Mouse (Mus musculus) left cerebral cortex, adult 2 months (tissue): ENCODE results near the gene Grk6. TPM values are rescaled to one million over a fixed set of nuclear protein-coding genes. Genes with fewer than 3 reads are reported as not detected.
A peak's percentile ranks its signal among the peaks of the same experiment; 100 is the strongest.

Source experiments
- DNase-seq, 2 experiments: peaks; one replicate each; pipeline ENCODE4 v3.0.0; 2021 to 2022; ENCODE audit warnings: low spot score in 2 of 2, mixed read lengths in 1 of 2; ENCODE audit errors: extremely low spot score in 1 of 2
- H3K27ac ChIP-seq: fragments of 200-600 bp; 2 replicates; pipeline ENCODE4 v1.8.1; 2022
- H3K4me3 ChIP-seq: fragments of 200-600 bp; 2 replicates; pipeline ENCODE4 v1.8.1; 2022
- CTCF ChIP-seq: fragments of 200-600 bp; IDR thresholded peaks from 2 replicates; pipeline ENCODE4 v1.8.1; 2022; ENCODE audit warnings: antibody characterized with exemption, mild to moderate bottlenecking, moderate library complexity
- intact Hi-C: fragments of 180-260 bp; cut with DNase I; formaldehyde crosslinking; loops from one replicate; pipeline ENCODE4 v1.15.1; 2025
- total RNA-seq, 2 experiments: library from RNA; stranded (reverse); gene quantifications; 2 replicates each; pipeline ENCODE4 v1.2.3; 2021

Grk6 gene
- total RNA-seq, 2 experiments from 2014 or later: 61.2 to 66.2 TPM

GRCm38 (mm10) chr13:55470372-55470771 lies 25.5 kb downstream of the Grk6 start:
- Histone ChIP-seq H3K27ac (peak overlapping the region; percentile 88), H3K4me3 (no peak overlapping the region)
- no peak for TF ChIP-seq CTCF
- DNase-seq: peak in 1 of 2 experiments; percentile 50
- intact Hi-C loops: loop anchor here (5.0 kb wide), 1 partner anchor 143 kb away; the partner anchor contains the start of gene Mxd3

- Histone ChIP-seq H3K27ac (peak overlapping the region; percentile 88), H3K4me3 (peak overlapping the region; percentile 66)
- intact Hi-C loops: loop anchor here (1.0 to 5.0 kb wide), 3 partner anchors 53 to 144 kb away; partner anchors contain the start of gene Mxd3
- peak; percentile 82 to 85 for DNase-seq
- TF ChIP-seq CTCF: peak; percentile 84
Observed at GRCm38 (mm10) chr13:55471156-55471818, 26.4 kb downstream of the Grk6 start.

- H3K27ac ChIP-seq: peak overlapping the region; percentile 88
- intact Hi-C loops: loop anchor here (1.0 to 5.0 kb wide), 3 partner anchors 53 to 144 kb away; partner anchors contain the start of gene Mxd3
- no peak for DNase-seq
- peak overlapping the region; percentile 66 for H3K4me3 ChIP-seq
- no peak for TF ChIP-seq CTCF
Observed at GRCm38 (mm10) chr13:55471819-55472131, 26.9 kb downstream of the Grk6 start.

- intact Hi-C loops: loop anchor here (5.0 kb wide), 1 partner anchor 145 kb away; the partner anchor contains the start of gene Mxd3
- peak overlapping the region; percentile 88 for H3K27ac ChIP-seq
- no peak for TF ChIP-seq CTCF
- peak overlapping the region; percentile 66 for H3K4me3 ChIP-seq
- DNase-seq: peak; percentile 81 to 83
Observed at GRCm38 (mm10) chr13:55472132-55473022, 27.5 kb downstream of the Grk6 start.

GRCm38 (mm10) chr13:55473076-55473831 lies 28.4 kb downstream of the Grk6 start:
- H3K27ac ChIP-seq: peak overlapping the region; percentile 88
- TF ChIP-seq CTCF: peak; percentile 15
- DNase-seq: no peak
- intact Hi-C loops: loop anchor here (5.0 kb wide), 1 partner anchor 146 kb away; the partner anchor contains the start of gene Mxd3
- H3K4me3 ChIP-seq: peak overlapping the region; percentile 66

- DNase-seq: no peak
- intact Hi-C loops: loop anchor here (5.0 kb wide), 1 partner anchor 147 kb away; the partner anchor contains the start of gene Mxd3
- no peak for TF ChIP-seq CTCF
- Histone ChIP-seq H3K27ac (no peak overlapping the region; the same call in 1 of the 2 replicates), H3K4me3 (no peak overlapping the region)
Observed at GRCm38 (mm10) chr13:55473961-55474360, 29.1 kb downstream of the Grk6 start.

- peak in 1 of 2 experiments; percentile 69 for DNase-seq
- peak overlapping the region; percentile 56 for H3K27ac ChIP-seq
- intact Hi-C loops: loop anchor here (5.0 kb wide), 1 partner anchor 147 kb away; the partner anchor contains the start of gene Mxd3
- no peak for TF ChIP-seq CTCF
- H3K4me3 ChIP-seq: no peak overlapping the region
Observed at GRCm38 (mm10) chr13:55474621-55475069, 29.8 kb downstream of the Grk6 start.

- intact Hi-C loops: no loop called here
- H3K27ac ChIP-seq: no peak overlapping the region; the same call in 1 of the 2 replicates
- TF ChIP-seq CTCF: no peak
- no peak for DNase-seq
- no peak overlapping the region for H3K4me3 ChIP-seq
Observed at GRCm38 (mm10) chr13:55475750-55476149, 30.9 kb downstream of the Grk6 start.

GRCm38 (mm10) chr13:55476256-55476655 lies 31.4 kb downstream of the Grk6 start:
- peak in 1 of 2 experiments; percentile 13 for DNase-seq
- Histone ChIP-seq H3K27ac (no peak overlapping the region), H3K4me3 (no peak overlapping the region)
- intact Hi-C loops: no loop called here
- TF ChIP-seq CTCF: no peak

GRCm38 (mm10) chr13:55477492-55477891 lies 32.6 kb downstream of the Grk6 start:
- Histone ChIP-seq H3K4me3 (no peak overlapping the region), H3K27ac (peak overlapping the region; percentile 0; the same call in 1 of the 2 replicates)
- intact Hi-C loops: no loop called here
- DNase-seq: no peak
- TF ChIP-seq CTCF: no peak

GRCm38 (mm10) chr13:55478036-55478435 lies 33.2 kb downstream of the Grk6 start:
- no peak overlapping the region for H3K4me3 ChIP-seq
- intact Hi-C loops: loop anchor here (1.0 kb wide), 1 partner anchor 35 kb away; the partner anchor contains the start of gene Pdlim7
- TF ChIP-seq CTCF: peak; percentile 69
- DNase-seq: no peak
- H3K27ac ChIP-seq: no peak overlapping the region
